Mouse (Mus musculus): Measurements from ENCODE around the gene 0610040J01Rik. TPM values are rescaled to one million over a fixed set of nuclear protein-coding genes. Genes with fewer than 3 reads are reported as not detected.

Gene 0610040J01Rik
- polyA plus RNA-seq, 1 experiment from 2014 or later, result 1.4 TPM

- ATAC-seq (replicated peaks; ENCODE audit: insufficient number of reproducible peaks, insufficient read depth, low FRiP score, low read depth), result no peak
- Histone ChIP-seq H3K4me1 (replicated peaks) (peaks cover 10% of the 10 kb centered on the region), H3K36me3 (no peaks in the 10 kb centered on the region), H3K9ac (no peak overlapping the region), H3K27me3 (peaks cover 6% of the 10 kb centered on the region), H3K4me3 (no peak overlapping the region), H3K9me3 (replicated peaks) (no peaks in the 10 kb centered on the region), H3K27ac (no peak overlapping the region), H3K4me2 (no peak overlapping the region)
- 39% methylated on average over 4 of the region's 4 CpGs for WGBS
These were observed 6.8 kb downstream of the 0610040J01Rik start for GRCm38 (mm10) chr5:63818975-63819374.

GRCm38 (mm10) chr5:63819519-63819918, 7.4 kb downstream of the 0610040J01Rik start:
- peaks cover 10% of the 10 kb centered on the region for H3K4me1 ChIP-seq (replicated peaks)
- WGBS, result 68% methylated on average over 6 of the region's 6 CpGs
- no peak overlapping the region for H3K4me3 ChIP-seq
- H3K9me3 ChIP-seq (replicated peaks), result no peaks in the 10 kb centered on the region
- H3K27ac ChIP-seq, result no peak overlapping the region
- no peak overlapping the region for H3K9ac ChIP-seq
- peaks cover under 1% of the 10 kb centered on the region; the same call in 1 of the 2 replicates for H3K27me3 ChIP-seq
- H3K36me3 ChIP-seq, result no peaks in the 10 kb centered on the region
- no peak overlapping the region for H3K4me2 ChIP-seq
- no peak for ATAC-seq (replicated peaks; ENCODE audit: insufficient number of reproducible peaks, insufficient read depth, low FRiP score, low read depth)

- H3K9ac ChIP-seq, result no peak overlapping the region
- H3K4me2 ChIP-seq, result no peak overlapping the region
- H3K27me3 ChIP-seq, result no peaks in the 10 kb centered on the region
- ATAC-seq (replicated peaks; ENCODE audit: insufficient number of reproducible peaks, insufficient read depth, low FRiP score, low read depth), result no peak
- H3K4me1 ChIP-seq (replicated peaks), result peaks cover 10% of the 10 kb centered on the region
- no peak overlapping the region for H3K4me3 ChIP-seq
- no peaks in the 10 kb centered on the region for H3K9me3 ChIP-seq (replicated peaks)
- H3K27ac ChIP-seq, result no peak overlapping the region
- H3K36me3 ChIP-seq, result no peaks in the 10 kb centered on the region
- WGBS, result 85% methylated on average over 5 of the region's 5 CpGs
These were observed 9.0 kb downstream of the 0610040J01Rik start for GRCm38 (mm10) chr5:63821176-63821575.

- WGBS, result 31% methylated on average over 8 of the region's 8 CpGs
- no peaks in the 10 kb centered on the region for H3K36me3 ChIP-seq
- no peaks in the 10 kb centered on the region for H3K9me3 ChIP-seq (replicated peaks)
- no peak overlapping the region for H3K9ac ChIP-seq
- ATAC-seq (replicated peaks; ENCODE audit: insufficient number of reproducible peaks, insufficient read depth, low FRiP score, low read depth), result peak; percentile 72
- no peaks in the 10 kb centered on the region for H3K27me3 ChIP-seq
- H3K4me3 ChIP-seq, result no peak overlapping the region
- peaks cover 10% of the 10 kb centered on the region for H3K4me1 ChIP-seq (replicated peaks)
- H3K27ac ChIP-seq, result no peak overlapping the region
- H3K4me2 ChIP-seq, result no peak overlapping the region
These were observed 9.7 kb downstream of the 0610040J01Rik start for GRCm38 (mm10) chr5:63821860-63822259.

GRCm38 (mm10) chr5:63823362-63824332, 11.5 kb downstream of the 0610040J01Rik start:
- Histone ChIP-seq H3K36me3 (no peaks in the 10 kb centered on the region), H3K4me2 (no peak overlapping the region), H3K27me3 (no peaks in the 10 kb centered on the region), H3K4me1 (replicated peaks) (peaks cover 3% of the 10 kb centered on the region; the same call in 1 of the 2 replicates), H3K27ac (no peak overlapping the region), H3K9me3 (replicated peaks) (no peaks in the 10 kb centered on the region), H3K9ac (no peak overlapping the region), H3K4me3 (no peak overlapping the region)
- ATAC-seq (replicated peaks; ENCODE audit: insufficient number of reproducible peaks, insufficient read depth, low FRiP score, low read depth), result no peak
- 65% methylated on average over 10 of the region's 10 CpGs for WGBS

GRCm38 (mm10) chr5:63824599-63825350, 12.6 kb downstream of the 0610040J01Rik start:
- H3K4me2 ChIP-seq, result no peak overlapping the region
- ATAC-seq (replicated peaks; ENCODE audit: insufficient number of reproducible peaks, insufficient read depth, low FRiP score, low read depth), result no peak
- no peaks in the 10 kb centered on the region for H3K27me3 ChIP-seq
- H3K27ac ChIP-seq, result no peak overlapping the region
- H3K9me3 ChIP-seq (replicated peaks), result no peaks in the 10 kb centered on the region
- H3K36me3 ChIP-seq, result no peaks in the 10 kb centered on the region
- peaks cover 3% of the 10 kb centered on the region; the same call in 1 of the 2 replicates for H3K4me1 ChIP-seq (replicated peaks)
- WGBS, result 64% methylated on average over 8 of the region's 8 CpGs
- H3K4me3 ChIP-seq, result no peak overlapping the region
- H3K9ac ChIP-seq, result no peak overlapping the region

- Histone ChIP-seq H3K4me1 (replicated peaks) (peaks cover 3% of the 10 kb centered on the region; the same call in 1 of the 2 replicates), H3K9me3 (replicated peaks) (no peaks in the 10 kb centered on the region), H3K36me3 (no peaks in the 10 kb centered on the region), H3K27ac (no peak overlapping the region), H3K27me3 (no peaks in the 10 kb centered on the region), H3K9ac (no peak overlapping the region), H3K4me3 (no peak overlapping the region), H3K4me2 (no peak overlapping the region)
- no peak for ATAC-seq (replicated peaks; ENCODE audit: insufficient number of reproducible peaks, insufficient read depth, low FRiP score, low read depth)
- 68% methylated on average over 5 of the region's 5 CpGs for WGBS
These were observed 13.7 kb downstream of the 0610040J01Rik start for GRCm38 (mm10) chr5:63825881-63826280.

GRCm38 (mm10) chr5:63827006-63827405, 14.8 kb downstream of the 0610040J01Rik start:
- no peaks in the 10 kb centered on the region for H3K9me3 ChIP-seq (replicated peaks)
- ATAC-seq (replicated peaks; ENCODE audit: insufficient number of reproducible peaks, insufficient read depth, low FRiP score, low read depth), result no peak
- H3K27me3 ChIP-seq, result no peaks in the 10 kb centered on the region
- H3K9ac ChIP-seq, result no peak overlapping the region
- H3K4me2 ChIP-seq, result no peak overlapping the region
- no peak overlapping the region for H3K4me3 ChIP-seq
- 0 out of 2 replicates have a peak, but pooled peaks cover under 1% of the 10 kb centered on the region for H3K4me1 ChIP-seq (replicated peaks)
- H3K36me3 ChIP-seq, result no peaks in the 10 kb centered on the region
- no peak overlapping the region for H3K27ac ChIP-seq
- WGBS, result 71% methylated on average over 6 of the region's 6 CpGs

- WGBS, result 47% methylated on average over 5 of the region's 5 CpGs
- Histone ChIP-seq H3K4me1 (replicated peaks) (no peaks in the 10 kb centered on the region), H3K9me3 (replicated peaks) (no peaks in the 10 kb centered on the region), H3K4me3 (no peak overlapping the region), H3K27me3 (no peaks in the 10 kb centered on the region), H3K27ac (no peak overlapping the region), H3K9ac (no peak overlapping the region), H3K36me3 (no peaks in the 10 kb centered on the region), H3K4me2 (no peak overlapping the region; the same call in 1 of the 2 replicates)
- no peak for ATAC-seq (replicated peaks; ENCODE audit: insufficient number of reproducible peaks, insufficient read depth, low FRiP score, low read depth)
These were observed 15.4 kb downstream of the 0610040J01Rik start for GRCm38 (mm10) chr5:63827415-63828053.

- Histone ChIP-seq H3K4me3 (no peak overlapping the region), H3K9me3 (replicated peaks) (no peaks in the 10 kb centered on the region), H3K9ac (no peak overlapping the region), H3K27ac (no peak overlapping the region), H3K4me1 (replicated peaks) (no peaks in the 10 kb centered on the region), H3K36me3 (no peaks in the 10 kb centered on the region), H3K4me2 (no peak overlapping the region), H3K27me3 (no peaks in the 10 kb centered on the region)
- WGBS, result 60% methylated on average over 10 of the region's 10 CpGs
- no peak for ATAC-seq (replicated peaks; ENCODE audit: insufficient number of reproducible peaks, insufficient read depth, low FRiP score, low read depth)
These were observed 16.4 kb downstream of the 0610040J01Rik start for GRCm38 (mm10) chr5:63828380-63829185.
